Mouse (Mus musculus) bone marrow, adult 2 months (tissue): Measurements from ENCODE around the gene Sfta2.

Experiments used
- CTCF ChIP-seq: fragments of 200-500 bp; IDR thresholded peaks from 2 replicates; pipeline ENCODE4 v1.5.1; 2011; ENCODE audit warnings: low read length, control low read depth; ENCODE audit not compliant: control insufficient read depth, insufficient read depth
- POLR2A ChIP-seq: fragments of 200-500 bp; IDR thresholded peaks from 2 replicates; pipeline ENCODE4 v1.6.1; 2011; ENCODE audit warnings: low read depth, mild to moderate bottlenecking, control low read depth, low read length, borderline replicate concordance; ENCODE audit not compliant: control insufficient read depth

- TF ChIP-seq CTCF (no peak), POLR2A (no peak)
Measured at GRCm38 (mm10) chr17:35638475-35639190, 37.3 kb downstream of the Sfta2 start.
